Mouse (Mus musculus): ENCODE data around the gene Gm10491. TPM values are rescaled to one million over a fixed set of nuclear protein-coding genes. Genes with fewer than 3 reads are reported as not detected.

Gm10491 gene
- not detected in 2 replicates for polyA plus RNA-seq (2015; fragmentation: Nextera tagmentation; extraction: Ambion mirVana)

GRCm38 (mm10) chrX:7907735-7908134, at the start of gene Gm10491:
Gene Gm10491 (minus strand): TSS chrX:7907835.
- Histone ChIP-seq H3K27ac (ENCODE audit: low read length) (no peak within 1 kb of the TSS), H3K4me1 (ENCODE audit: control insufficient read depth, insufficient read depth, low read length) (no peaks in the 10 kb centered on the region)
- 87% methylated on average over 5 of the region's 5 CpGs for WGBS

GRCm38 (mm10) chrX:7950091-7950490, 42.5 kb upstream of the Gm10491 start:
- no peaks in the 10 kb centered on the region for H3K27me3 ChIP-seq (ENCODE audit: control insufficient read depth, insufficient read depth, low read length)
- 80% methylated on average over 7 of the region's 7 CpGs for WGBS
- no peaks in the 10 kb centered on the region for H3K4me1 ChIP-seq (ENCODE audit: control insufficient read depth, insufficient read depth, low read length)
- no peak overlapping the region for H3K4me3 ChIP-seq (ENCODE audit: low read length)
- ATAC-seq (replicated peaks; ENCODE audit: extremely low read depth, insufficient read depth, low FRiP score): no peak
- H3K36me3 ChIP-seq (ENCODE audit: control insufficient read depth, insufficient read depth): no peaks in the 10 kb centered on the region
- no peak overlapping the region for H3K27ac ChIP-seq (ENCODE audit: low read length)
- H3K9ac ChIP-seq (ENCODE audit: low read length): no peak overlapping the region
- no peak overlapping the region for H3K4me2 ChIP-seq (ENCODE audit: low read depth, low read length)
- H3K9me3 ChIP-seq (replicated peaks; ENCODE audit: control insufficient read depth, low read length): no peaks in the 10 kb centered on the region

More at GRCm38 (mm10) chrX:7907735-7908134, at the start of gene Gm10491:
- Histone ChIP-seq H3K27me3 (ENCODE audit: control insufficient read depth, insufficient read depth, low read length) (no peaks in the 10 kb centered on the region), H3K9me3 (replicated peaks; ENCODE audit: control insufficient read depth, low read length) (no peaks in the 10 kb centered on the region), H3K9ac (ENCODE audit: low read length) (no peak within 1 kb of the TSS), H3K4me3 (ENCODE audit: low read length) (no peak within 1 kb of the TSS), H3K4me2 (ENCODE audit: low read depth, low read length) (no peak within 1 kb of the TSS), H3K36me3 (ENCODE audit: control insufficient read depth, insufficient read depth) (peaks cover 3% of the 10 kb centered on the region)
- ATAC-seq (replicated peaks; ENCODE audit: extremely low read depth, insufficient read depth, low FRiP score): no peak

- H3K27me3 ChIP-seq (ENCODE audit: control insufficient read depth, insufficient read depth, low read length): no peaks in the 10 kb centered on the region
- H3K4me1 ChIP-seq (ENCODE audit: control insufficient read depth, insufficient read depth, low read length): no peaks in the 10 kb centered on the region
- ATAC-seq (replicated peaks; ENCODE audit: extremely low read depth, insufficient read depth, low FRiP score): peak; percentile 98
- H3K36me3 ChIP-seq (ENCODE audit: control insufficient read depth, insufficient read depth): no peaks in the 10 kb centered on the region
- peak overlapping the region; percentile 72 for H3K9ac ChIP-seq (ENCODE audit: low read length)
- no peaks in the 10 kb centered on the region for H3K9me3 ChIP-seq (replicated peaks; ENCODE audit: control insufficient read depth, low read length)
- H3K4me2 ChIP-seq (ENCODE audit: low read depth, low read length): peak overlapping the region; percentile 69
- WGBS: 15% methylated on average over 38 of the region's 38 CpGs
- H3K4me3 ChIP-seq (ENCODE audit: low read length): peak overlapping the region; percentile 61
- peak overlapping the region; percentile 81 for H3K27ac ChIP-seq (ENCODE audit: low read length)
Observed at GRCm38 (mm10) chrX:7947900-7948492, 40.4 kb upstream of the Gm10491 start.

GRCm38 (mm10) chrX:7947108-7947899, 39.7 kb upstream of the Gm10491 start, which contains the start of gene Hdac6:
Gene Hdac6 (minus strand): TSS chrX:7947889.
- peak within 1 kb of the TSS; percentile 69 for H3K4me2 ChIP-seq (ENCODE audit: low read depth, low read length)
- H3K4me1 ChIP-seq (ENCODE audit: control insufficient read depth, insufficient read depth, low read length): no peaks in the 10 kb centered on the region
- H3K9ac ChIP-seq (ENCODE audit: low read length): peak within 1 kb of the TSS; percentile 72
- no peaks in the 10 kb centered on the region for H3K27me3 ChIP-seq (ENCODE audit: control insufficient read depth, insufficient read depth, low read length)
- H3K9me3 ChIP-seq (replicated peaks; ENCODE audit: control insufficient read depth, low read length): no peaks in the 10 kb centered on the region
- 13% methylated on average over 36 of the region's 37 CpGs for WGBS
- H3K4me3 ChIP-seq (ENCODE audit: low read length): peak within 1 kb of the TSS; percentile 61
- no peaks in the 10 kb centered on the region for H3K36me3 ChIP-seq (ENCODE audit: control insufficient read depth, insufficient read depth)
- peak within 1 kb of the TSS; percentile 81 for H3K27ac ChIP-seq (ENCODE audit: low read length)
- peak; percentile 14 for ATAC-seq (replicated peaks; ENCODE audit: extremely low read depth, insufficient read depth, low FRiP score)

GRCm38 (mm10) chrX:7945618-7946017, 38.0 kb upstream of the Gm10491 start:
- no peaks in the 10 kb centered on the region for H3K27me3 ChIP-seq (ENCODE audit: control insufficient read depth, insufficient read depth, low read length)
- no peaks in the 10 kb centered on the region for H3K4me1 ChIP-seq (ENCODE audit: control insufficient read depth, insufficient read depth, low read length)
- ATAC-seq (replicated peaks; ENCODE audit: extremely low read depth, insufficient read depth, low FRiP score): no peak
- H3K9me3 ChIP-seq (replicated peaks; ENCODE audit: control insufficient read depth, low read length): no peaks in the 10 kb centered on the region
- H3K36me3 ChIP-seq (ENCODE audit: control insufficient read depth, insufficient read depth): no peaks in the 10 kb centered on the region
- H3K9ac ChIP-seq (ENCODE audit: low read length): no peak overlapping the region
- H3K4me2 ChIP-seq (ENCODE audit: low read depth, low read length): no peak overlapping the region
- H3K27ac ChIP-seq (ENCODE audit: low read length): no peak overlapping the region
- no peak overlapping the region for H3K4me3 ChIP-seq (ENCODE audit: low read length)
- WGBS: 83% methylated on average over 8 of the region's 8 CpGs

- Histone ChIP-seq H3K27ac (ENCODE audit: low read length) (no peak overlapping the region), H3K4me2 (ENCODE audit: low read depth, low read length) (no peak overlapping the region), H3K36me3 (ENCODE audit: control insufficient read depth, insufficient read depth) (peaks cover 3% of the 10 kb centered on the region; the same call in 1 of the 2 replicates), H3K9me3 (replicated peaks; ENCODE audit: control insufficient read depth, low read length) (no peaks in the 10 kb centered on the region), H3K4me3 (ENCODE audit: low read length) (no peak overlapping the region), H3K4me1 (ENCODE audit: control insufficient read depth, insufficient read depth, low read length) (no peaks in the 10 kb centered on the region), H3K27me3 (ENCODE audit: control insufficient read depth, insufficient read depth, low read length) (no peaks in the 10 kb centered on the region), H3K9ac (ENCODE audit: low read length) (no peak overlapping the region)
- 82% methylated on average over 6 of the region's 6 CpGs for WGBS
- ATAC-seq (replicated peaks; ENCODE audit: extremely low read depth, insufficient read depth, low FRiP score): no peak
Observed at GRCm38 (mm10) chrX:7937667-7938066, 30.0 kb upstream of the Gm10491 start.

- H3K4me2 ChIP-seq (ENCODE audit: low read depth, low read length): no peak overlapping the region
- H3K4me3 ChIP-seq (ENCODE audit: low read length): no peak overlapping the region
- WGBS: 49% methylated on average over 10 of the region's 11 CpGs
- H3K27me3 ChIP-seq (ENCODE audit: control insufficient read depth, insufficient read depth, low read length): no peaks in the 10 kb centered on the region
- H3K4me1 ChIP-seq (ENCODE audit: control insufficient read depth, insufficient read depth, low read length): no peaks in the 10 kb centered on the region
- no peak for ATAC-seq (replicated peaks; ENCODE audit: extremely low read depth, insufficient read depth, low FRiP score)
- H3K27ac ChIP-seq (ENCODE audit: low read length): no peak overlapping the region
- H3K9me3 ChIP-seq (replicated peaks; ENCODE audit: control insufficient read depth, low read length): no peaks in the 10 kb centered on the region
- H3K36me3 ChIP-seq (ENCODE audit: control insufficient read depth, insufficient read depth): peaks cover 3% of the 10 kb centered on the region; the same call in 1 of the 2 replicates
- H3K9ac ChIP-seq (ENCODE audit: low read length): no peak overlapping the region
Observed at GRCm38 (mm10) chrX:7936874-7937273, 29.2 kb upstream of the Gm10491 start.

GRCm38 (mm10) chrX:7928270-7928790, 20.7 kb upstream of the Gm10491 start, which contains the start of gene Eras:
Gene Eras (minus strand): TSS chrX:7928607.
- ATAC-seq (replicated peaks; ENCODE audit: extremely low read depth, insufficient read depth, low FRiP score): no peak
- Histone ChIP-seq H3K27me3 (ENCODE audit: control insufficient read depth, insufficient read depth, low read length) (peaks cover 39% of the 10 kb centered on the region), H3K4me2 (ENCODE audit: low read depth, low read length) (peak within 1 kb of the TSS; percentile 36), H3K4me1 (ENCODE audit: control insufficient read depth, insufficient read depth, low read length) (no peaks in the 10 kb centered on the region), H3K36me3 (ENCODE audit: control insufficient read depth, insufficient read depth) (peaks cover 8% of the 10 kb centered on the region), H3K9me3 (replicated peaks; ENCODE audit: control insufficient read depth, low read length) (no peaks in the 10 kb centered on the region), H3K4me3 (ENCODE audit: low read length) (peak within 1 kb of the TSS; percentile 10; the same call in 1 of the 2 replicates), H3K9ac (ENCODE audit: low read length) (no peak within 1 kb of the TSS), H3K27ac (ENCODE audit: low read length) (no peak within 1 kb of the TSS)
- 20% methylated on average over 16 of the region's 19 CpGs for WGBS

- ATAC-seq (replicated peaks; ENCODE audit: extremely low read depth, insufficient read depth, low FRiP score): no peak
- no peaks in the 10 kb centered on the region for H3K9me3 ChIP-seq (replicated peaks; ENCODE audit: control insufficient read depth, low read length)
- 15% methylated on average over 10 of the region's 10 CpGs for WGBS
- H3K27ac ChIP-seq (ENCODE audit: low read length): no peak overlapping the region
- peaks cover 6% of the 10 kb centered on the region; the same call in 1 of the 2 replicates for H3K36me3 ChIP-seq (ENCODE audit: control insufficient read depth, insufficient read depth)
- H3K9ac ChIP-seq (ENCODE audit: low read length): no peak overlapping the region
- H3K4me3 ChIP-seq (ENCODE audit: low read length): no peak overlapping the region; the same call in 1 of the 2 replicates
- peaks cover 49% of the 10 kb centered on the region for H3K27me3 ChIP-seq (ENCODE audit: control insufficient read depth, insufficient read depth, low read length)
- H3K4me2 ChIP-seq (ENCODE audit: low read depth, low read length): peak overlapping the region; percentile 36
- no peaks in the 10 kb centered on the region for H3K4me1 ChIP-seq (ENCODE audit: control insufficient read depth, insufficient read depth, low read length)
Observed at GRCm38 (mm10) chrX:7927116-7927515, 19.5 kb upstream of the Gm10491 start.
